Mouse (Mus musculus) hindbrain, embryonic 16.5 days (tissue): ENCODE results near the gene Prkg1. TPM values are rescaled to one million over a fixed set of nuclear protein-coding genes. Genes with fewer than 3 reads are reported as not detected.

Experiments
- ATAC-seq: fragments of 200-750 bp; cut with Nextera tagmentation; 2 replicates; pipeline ENCODE4 v1.8.0; 2017; ENCODE audit warnings: moderate TSS enrichment, moderate library complexity
- H3K27ac ChIP-seq: fragments of 300-500 bp; sonication (generic); 2 replicates; pipeline ENCODE4 v1.5.1; 2014; ENCODE audit warnings: low read depth, mild to moderate bottlenecking, control low read depth, low read length, moderate library complexity
- H3K27me3 ChIP-seq: fragments of 300-500 bp; sonication (generic); replicated peaks from 2 replicates; pipeline ENCODE4 v1.6.1; 2014; ENCODE audit warnings: low read length; ENCODE audit not compliant: control insufficient read depth, insufficient read depth
- H3K36me3 ChIP-seq: fragments of 300-500 bp; sonication (generic); 2 replicates; pipeline ENCODE4 v1.6.1; 2014; ENCODE audit warnings: mild to moderate bottlenecking, low read length, moderate library complexity, mixed read lengths; ENCODE audit not compliant: control insufficient read depth, insufficient read depth
- H3K4me1 ChIP-seq: fragments of 300-500 bp; sonication (generic); 2 replicates; pipeline ENCODE4 v1.6.1; 2014; ENCODE audit warnings: low read depth, low read length; ENCODE audit not compliant: control insufficient read depth, insufficient read depth
- H3K4me2 ChIP-seq: fragments of 300-500 bp; sonication (generic); 2 replicates; pipeline ENCODE4 v1.6.1; 2014; ENCODE audit warnings: mild to moderate bottlenecking, low read length, control low read depth, moderate library complexity
- H3K4me3 ChIP-seq: fragments of 300-500 bp; sonication (generic); 2 replicates; pipeline ENCODE4 v1.5.1; 2014; ENCODE audit warnings: mild to moderate bottlenecking, low read length, control low read depth, moderate library complexity
- H3K9ac ChIP-seq: fragments of 300-500 bp; sonication (generic); 2 replicates; pipeline ENCODE4 v1.6.1; 2014; ENCODE audit warnings: low read depth, mild to moderate bottlenecking, control low read depth, low read length, moderate library complexity
- H3K9me3 ChIP-seq: fragments of 300-500 bp; sonication (generic); 2 replicates; pipeline ENCODE4 v1.6.1; 2014; ENCODE audit warnings: mild to moderate bottlenecking, low read length, moderate library complexity; ENCODE audit not compliant: control insufficient read depth
- WGBS: fragments of 180-500 bp; shearing (Covaris S2); extraction: QIAGEN DNeasy Blood & Tissue Kit; methylation state at CpG from one replicate; pipeline ENCODE4 v1.1.7; 2014; 5-methylcytosine and 5-hydroxymethylcytosine counted together
- polyA plus RNA-seq: library from polyadenylated mRNA; unstranded; fragments of >200 nt; fragmentation: Nextera tagmentation; extraction: Ambion mirVana; gene quantifications from 2 replicates; pipeline ENCODE4 v1.2.1, GENCODE M21; 2015

Prkg1 gene
- 4.8 and 5.1 TPM in 2 replicates for polyA plus RNA-seq

DNA sequence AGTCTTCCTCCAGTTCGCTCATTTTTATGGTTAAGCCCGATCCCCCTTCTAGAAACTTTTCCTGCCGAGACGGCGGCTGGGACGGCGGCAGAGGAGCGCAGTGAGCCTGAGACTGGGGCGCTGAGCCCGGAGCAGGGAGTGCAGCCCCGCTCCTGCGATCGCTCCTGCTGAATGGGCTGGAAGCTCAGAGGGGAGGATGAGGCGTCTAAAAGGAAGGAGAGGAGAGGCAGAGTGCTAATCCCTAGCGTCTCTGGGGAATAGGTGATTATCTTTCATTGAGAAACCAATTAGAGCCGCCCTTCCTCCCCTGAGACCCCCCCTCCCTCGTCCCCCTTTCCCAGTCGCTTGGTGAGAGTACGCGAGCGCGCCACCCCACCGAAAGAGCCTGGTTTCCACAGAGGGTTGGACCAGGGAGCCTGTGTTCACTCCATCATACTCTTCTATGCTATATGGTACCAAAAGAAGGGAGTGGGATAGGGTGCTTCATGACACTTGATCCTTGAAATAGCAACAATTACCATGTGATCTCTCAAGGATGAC is at the start of gene Prkg1:
Gene Prkg1, minus strand, starts transcription at position 233 of the 540 bp plus-strand sequence.
- Histone ChIP-seq H3K27me3 (peaks cover 11% of the 10 kb centered on the region; the same call in 1 of the 2 replicates), H3K9ac (peak within 1 kb of the TSS; percentile 63), H3K27ac (no peak within 1 kb of the TSS; the same call in 1 of the 2 replicates), H3K9me3 (no peaks in the 10 kb centered on the region), H3K4me2 (peak within 1 kb of the TSS; percentile 99), H3K4me3 (peak within 1 kb of the TSS; percentile 58), H3K4me1 (peaks cover 27% of the 10 kb centered on the region), H3K36me3 (no peaks in the 10 kb centered on the region)
- WGBS: under 1% methylated on average over 23 of the region's 23 CpGs
- ATAC-seq: peak; percentile 82

DNA sequence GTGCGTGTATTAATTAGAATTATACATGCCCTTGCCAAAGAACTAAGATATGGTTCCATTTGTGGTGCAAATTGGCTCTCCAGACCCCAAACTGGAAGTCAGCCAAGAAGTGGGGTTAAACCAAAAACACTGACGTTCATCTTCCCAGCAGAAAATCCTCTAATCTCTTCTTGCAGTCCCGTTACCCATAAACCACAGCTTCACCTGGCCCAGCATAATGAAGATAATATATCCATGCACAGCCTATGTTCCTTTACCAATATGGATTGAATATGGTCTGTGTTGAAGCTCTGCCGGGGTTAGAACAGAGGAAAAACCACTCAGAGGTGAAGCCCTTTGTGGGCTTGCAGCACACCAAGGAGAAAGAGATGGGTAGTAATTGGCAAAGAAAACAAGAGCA is 48.3 kb upstream of the Prkg1 start:
- H3K9me3 ChIP-seq: no peaks in the 10 kb centered on the region
- H3K27ac ChIP-seq: no peak overlapping the region
- no peak for ATAC-seq
- no peak overlapping the region for H3K9ac ChIP-seq
- no peaks in the 10 kb centered on the region for H3K27me3 ChIP-seq
- H3K36me3 ChIP-seq: no peaks in the 10 kb centered on the region
- WGBS: 81% methylated on average over 4 of the region's 4 CpGs
- H3K4me3 ChIP-seq: no peak overlapping the region
- H3K4me1 ChIP-seq: no peaks in the 10 kb centered on the region
- no peak overlapping the region for H3K4me2 ChIP-seq

DNA sequence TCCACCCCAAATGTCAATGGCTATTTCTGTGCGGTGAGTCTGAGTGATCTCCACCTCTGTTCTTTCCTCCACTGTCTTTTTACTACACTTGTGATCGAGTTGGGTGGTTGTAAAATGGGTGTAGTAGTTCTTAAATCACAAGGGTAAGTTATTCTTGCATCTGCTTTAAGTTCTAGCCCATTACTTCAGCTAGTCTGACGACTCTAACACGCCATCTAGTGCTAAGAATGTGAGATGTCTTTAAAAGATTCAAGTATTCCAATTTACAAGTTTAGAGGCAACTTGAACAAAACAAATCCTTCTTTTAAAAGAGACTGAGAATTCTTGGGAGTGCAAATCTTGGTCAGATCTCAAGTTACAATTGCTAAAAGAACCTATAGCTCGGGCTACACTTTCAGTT is 46.5 kb upstream of the Prkg1 start:
- ATAC-seq: no peak
- Histone ChIP-seq H3K4me2 (no peak overlapping the region), H3K9me3 (no peaks in the 10 kb centered on the region), H3K4me3 (no peak overlapping the region), H3K27ac (no peak overlapping the region), H3K9ac (no peak overlapping the region), H3K4me1 (no peaks in the 10 kb centered on the region), H3K27me3 (no peaks in the 10 kb centered on the region), H3K36me3 (no peaks in the 10 kb centered on the region)
- WGBS: 34% methylated on average over 5 of the region's 5 CpGs

DNA sequence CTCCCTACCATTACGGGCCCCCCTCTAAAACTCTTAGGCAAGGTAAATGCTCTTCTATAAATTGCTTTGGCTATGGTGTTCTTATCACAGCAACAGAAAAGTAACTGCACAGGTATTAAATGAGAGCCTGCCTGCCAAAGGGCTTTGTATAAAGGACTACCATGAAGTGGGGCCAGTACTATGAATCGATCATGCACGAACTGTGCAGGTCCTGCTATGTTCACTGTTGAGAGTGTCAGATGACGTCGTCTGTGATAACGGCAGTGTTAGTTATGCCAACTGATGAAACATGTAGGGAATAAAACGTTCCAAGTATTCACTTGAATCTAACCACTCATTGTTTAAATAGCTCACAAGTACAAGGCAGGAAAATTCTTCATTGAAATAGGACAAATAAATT is 40.6 kb upstream of the Prkg1 start:
- Histone ChIP-seq H3K27ac (no peak overlapping the region), H3K4me2 (no peak overlapping the region), H3K4me3 (no peak overlapping the region), H3K9ac (no peak overlapping the region), H3K27me3 (no peaks in the 10 kb centered on the region), H3K4me1 (no peaks in the 10 kb centered on the region), H3K36me3 (no peaks in the 10 kb centered on the region), H3K9me3 (no peaks in the 10 kb centered on the region; the same call in 1 of the 2 replicates)
- 71% methylated on average over 7 of the region's 7 CpGs for WGBS
- no peak for ATAC-seq

DNA sequence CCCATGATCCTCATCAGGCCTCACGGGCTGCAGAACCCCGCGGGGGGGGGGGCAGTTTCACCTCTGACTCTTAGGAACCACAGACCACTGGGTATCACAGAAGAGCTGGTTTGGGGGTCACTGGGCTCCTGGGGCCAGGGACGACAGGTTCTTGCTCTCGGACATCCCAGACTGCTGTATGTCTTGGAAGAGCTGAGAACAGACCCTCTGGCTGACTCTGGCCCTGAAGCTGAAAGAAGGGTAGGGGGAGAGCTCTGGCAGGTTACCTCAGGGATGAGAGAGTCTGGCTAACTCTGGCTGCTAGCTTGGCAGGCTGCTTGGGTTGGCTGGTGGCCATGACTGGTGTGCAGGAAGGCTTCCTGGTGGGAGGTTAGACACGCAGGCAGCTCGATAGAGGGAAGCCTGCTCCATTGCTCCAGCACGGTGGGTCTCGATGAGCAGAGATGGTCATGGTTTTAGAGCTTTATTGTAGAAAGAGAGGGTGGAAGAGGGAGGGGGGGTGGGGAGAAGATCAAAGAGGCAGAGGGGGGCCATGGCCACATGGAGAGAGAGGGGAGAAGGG is 30.7 kb upstream of the Prkg1 start:
- Histone ChIP-seq H3K27ac (no peak overlapping the region), H3K4me3 (no peak overlapping the region), H3K9ac (no peak overlapping the region), H3K9me3 (no peaks in the 10 kb centered on the region), H3K36me3 (no peaks in the 10 kb centered on the region), H3K4me2 (no peak overlapping the region), H3K27me3 (no peaks in the 10 kb centered on the region), H3K4me1 (no peaks in the 10 kb centered on the region)
- peak; percentile 61 for ATAC-seq
- 54% methylated on average over 9 of the region's 9 CpGs for WGBS

DNA sequence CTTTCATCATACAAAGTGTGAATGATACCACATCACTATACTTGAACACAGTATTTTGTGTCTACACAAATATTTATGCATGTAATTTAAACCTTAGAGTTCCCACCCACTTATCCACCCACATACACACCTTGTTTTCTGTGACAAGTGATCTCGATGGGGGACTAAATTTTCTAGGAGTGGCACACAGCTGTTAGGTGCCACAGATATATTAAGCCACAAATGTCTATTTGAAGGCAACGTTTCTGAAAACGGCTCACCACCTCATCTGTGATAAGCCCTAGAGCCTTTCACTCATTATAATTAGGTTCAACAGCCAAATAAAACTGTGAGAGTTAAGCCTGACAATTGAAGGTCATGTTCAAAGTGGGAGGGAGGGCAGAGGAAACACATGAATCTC is 26.9 kb upstream of the Prkg1 start:
- no peak overlapping the region for H3K27ac ChIP-seq
- WGBS: 61% methylated on average over 3 of the region's 3 CpGs
- H3K27me3 ChIP-seq: no peaks in the 10 kb centered on the region
- no peaks in the 10 kb centered on the region for H3K4me1 ChIP-seq
- H3K9me3 ChIP-seq: no peaks in the 10 kb centered on the region
- no peak overlapping the region for H3K4me3 ChIP-seq
- H3K36me3 ChIP-seq: no peaks in the 10 kb centered on the region
- no peak overlapping the region for H3K9ac ChIP-seq
- ATAC-seq: no peak
- no peak overlapping the region for H3K4me2 ChIP-seq

DNA sequence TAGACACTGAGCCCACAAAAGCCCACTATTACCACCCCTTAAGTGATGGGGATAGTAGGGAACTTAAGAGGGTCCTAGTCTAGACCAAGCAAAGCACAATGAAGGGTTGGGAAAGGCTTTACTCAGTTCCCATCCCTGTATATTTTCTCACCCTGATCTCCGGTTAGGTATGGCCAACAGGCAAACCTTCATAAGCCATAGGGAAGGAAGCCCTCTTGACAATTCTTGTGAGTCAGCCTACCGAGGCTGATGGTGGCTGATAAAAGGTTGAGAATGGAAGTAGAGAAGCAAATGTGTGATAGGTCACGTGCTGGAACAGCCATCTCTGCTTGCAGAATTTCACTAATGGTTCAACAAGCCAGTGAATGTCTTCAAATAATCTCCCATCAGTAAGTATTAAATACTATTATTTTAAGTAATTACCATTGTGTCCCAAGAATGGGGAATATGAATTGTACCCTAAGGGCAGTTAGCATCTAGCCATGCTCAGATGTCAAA is 16.7 kb upstream of the Prkg1 start:
- ATAC-seq: no peak
- H3K27me3 ChIP-seq: no peaks in the 10 kb centered on the region
- no peak overlapping the region for H3K4me3 ChIP-seq
- 89% methylated on average over 3 of the region's 3 CpGs for WGBS
- no peak overlapping the region for H3K9ac ChIP-seq
- H3K4me2 ChIP-seq: no peak overlapping the region
- no peak overlapping the region for H3K27ac ChIP-seq
- no peaks in the 10 kb centered on the region for H3K4me1 ChIP-seq
- no peaks in the 10 kb centered on the region for H3K36me3 ChIP-seq
- H3K9me3 ChIP-seq: no peaks in the 10 kb centered on the region

DNA sequence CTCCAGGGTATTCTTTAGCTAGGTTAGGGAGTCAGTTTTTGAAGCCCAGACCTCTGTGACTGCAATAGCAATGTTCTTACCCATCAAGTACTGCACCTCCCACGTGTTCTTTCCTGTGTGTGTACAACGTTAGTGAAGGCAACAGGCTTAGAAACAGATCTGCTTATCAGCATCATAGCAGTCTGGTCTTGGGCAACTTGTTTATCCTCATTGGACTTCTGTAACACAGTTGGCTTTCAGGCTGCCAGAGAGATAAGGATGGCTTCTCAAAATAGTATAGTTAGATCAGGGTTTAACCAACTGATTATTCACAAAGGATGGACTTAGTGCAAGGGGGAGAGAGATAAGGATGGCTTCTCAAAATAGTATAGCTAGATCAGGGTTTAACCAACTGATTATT is 16.2 kb upstream of the Prkg1 start:
- 76% methylated on average over 2 of the region's 2 CpGs for WGBS
- Histone ChIP-seq H3K27me3 (no peaks in the 10 kb centered on the region), H3K4me2 (no peak overlapping the region)

DNA sequence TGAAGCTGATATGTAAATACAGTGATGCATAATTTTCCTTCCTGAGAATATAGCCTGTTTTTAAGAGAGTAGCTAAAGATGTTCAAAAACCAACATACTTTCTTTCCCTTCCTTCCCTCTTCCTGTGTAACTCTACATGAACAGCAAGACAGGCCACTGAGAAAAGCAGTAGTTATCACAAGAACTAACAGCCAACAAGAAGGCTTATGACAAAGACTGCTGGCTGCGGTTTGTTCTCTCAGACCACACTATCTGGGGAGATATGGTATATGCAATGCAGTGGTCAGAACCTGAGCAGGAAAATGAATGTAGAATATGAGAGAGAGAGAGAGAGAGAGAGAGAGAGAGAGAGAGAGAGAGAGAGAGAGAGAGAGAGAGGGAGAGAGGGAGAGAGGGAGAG is 15.4 kb upstream of the Prkg1 start:
- Histone ChIP-seq H3K9me3 (no peaks in the 10 kb centered on the region), H3K27ac (no peak overlapping the region), H3K9ac (no peak overlapping the region), H3K4me3 (no peak overlapping the region), H3K4me2 (no peak overlapping the region), H3K36me3 (no peaks in the 10 kb centered on the region), H3K27me3 (no peaks in the 10 kb centered on the region), H3K4me1 (no peaks in the 10 kb centered on the region)
- ATAC-seq: no peak
- 91% methylated on average over 1 of the region's 1 CpGs for WGBS

More for the DNA sequence above, 16.2 kb upstream of the Prkg1 start:
- no peak for ATAC-seq
- H3K9ac ChIP-seq: no peak overlapping the region
- no peak overlapping the region for H3K27ac ChIP-seq
- no peak overlapping the region for H3K4me3 ChIP-seq
- H3K9me3 ChIP-seq: no peaks in the 10 kb centered on the region
- H3K36me3 ChIP-seq: no peaks in the 10 kb centered on the region
- H3K4me1 ChIP-seq: no peaks in the 10 kb centered on the region
